Mouse (Mus musculus): ENCODE measurements at regions not wholly inside any gene's neighbourhood (a gene's known extent, or its start where the extent isn't known, plus 50 kb on each side); places are given as distances from the start of the nearest gene placed in this dataset.

DNA sequence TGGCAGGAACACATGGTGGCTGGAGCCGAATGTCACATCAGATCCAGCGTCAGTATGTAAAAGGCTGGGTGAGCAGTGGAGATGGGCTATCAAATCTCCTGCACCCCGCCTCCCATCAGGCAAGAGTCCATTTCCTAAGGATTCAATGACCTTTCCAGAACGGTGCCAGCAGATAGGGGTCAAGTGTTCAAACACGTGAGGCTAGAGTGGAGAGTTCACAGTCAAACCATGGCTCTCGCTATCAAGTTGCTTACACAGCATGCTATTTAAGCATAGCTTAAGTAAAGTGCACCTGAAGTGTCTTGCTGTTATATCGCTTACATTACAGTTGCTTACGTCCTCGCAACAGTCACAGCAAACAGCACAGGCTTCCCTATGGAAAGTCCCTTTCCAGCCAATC, 265.5 kb downstream of the Klf5 start:
- TF ChIP-seq CTCF (IDR thresholded peaks at IDR 0.05; ENCODE audit: low read depth) (no peak), EP300 (IDR thresholded peaks at IDR 0.05; ENCODE audit: low read depth) (no peak)

All from heart, postnatal 0 days (tissue).